Mouse (Mus musculus): ENCODE results near the gene Larp1b.

Larp1b gene

GRCm38 (mm10) chr3:41082885-41083789 is 133.5 kb downstream of the Larp1b start, which contains the start of gene Pgrmc2:
Pgrmc2 (minus strand) TSS chr3:41083046.
- peak; percentile 91 for ATAC-seq (ENCODE audit: low TSS enrichment)

- ATAC-seq (ENCODE audit: low TSS enrichment), result peak; percentile 24
Measured at GRCm38 (mm10) chr3:41083790-41084112, 134.1 kb downstream of the Larp1b start.

GRCm38 (mm10) chr3:41084421-41084820 is 134.8 kb downstream of the Larp1b start:
- no peak for ATAC-seq (ENCODE audit: low TSS enrichment)

GRCm38 (mm10) chr3:41087071-41087470 is 137.4 kb downstream of the Larp1b start:
- no peak for ATAC-seq (ENCODE audit: low TSS enrichment)
